Mouse (Mus musculus): ENCODE results near the gene Gsk3a. TPM values are rescaled to one million over a fixed set of nuclear protein-coding genes. Genes with fewer than 3 reads are reported as not detected.

The Gsk3a gene
- polyA plus RNA-seq (2016; fragmentation: Nextera tagmentation; extraction: Ambion mirVana): 16.9 and 19.4 TPM in 2 replicates

- peak; percentile 86 for ATAC-seq (ENCODE audit: insufficient number of reproducible peaks, insufficient read depth, low FRiP score, low TSS enrichment, low read depth)
- Histone ChIP-seq H3K4me2 (peak within 1 kb of the TSS; percentile 77), H3K4me3 (replicated peaks) (peak within 1 kb of the TSS; percentile 96), H3K36me3 (peaks cover 47% of the 10 kb centered on the region), H3K27me3 (no peaks in the 10 kb centered on the region), H3K9me3 (no peaks in the 10 kb centered on the region), H3K9ac (replicated peaks) (peak within 1 kb of the TSS; percentile 98), H3K27ac (peak within 1 kb of the TSS; percentile 82), H3K4me1 (replicated peaks) (peaks cover 40% of the 10 kb centered on the region)
- WGBS: under 1% methylated on average over 71 of the region's 76 CpGs
These were observed at the start of gene Gsk3a for GRCm38 (mm10) chr7:25237249-25238014. Gene Gsk3a (minus strand): TSS chr7:25237851.

GRCm38 (mm10) chr7:25286989-25287388 lies 49.3 kb upstream of the Gsk3a start:
- Histone ChIP-seq H3K36me3 (peaks cover 74% of the 10 kb centered on the region), H3K4me2 (no peak overlapping the region), H3K27ac (no peak overlapping the region), H3K27me3 (no peaks in the 10 kb centered on the region), H3K4me3 (replicated peaks) (no peak overlapping the region), H3K4me1 (replicated peaks) (peaks cover 21% of the 10 kb centered on the region), H3K9ac (replicated peaks) (no peak overlapping the region), H3K9me3 (peaks cover 10% of the 10 kb centered on the region; the same call in 1 of the 2 replicates)
- WGBS: 82% methylated on average over 8 of the region's 8 CpGs
- ATAC-seq (ENCODE audit: insufficient number of reproducible peaks, insufficient read depth, low FRiP score, low TSS enrichment, low read depth): no peak

- WGBS: 92% methylated on average over 20 of the region's 20 CpGs
- peaks cover 61% of the 10 kb centered on the region for H3K36me3 ChIP-seq
- H3K4me3 ChIP-seq (replicated peaks): no peak overlapping the region
- H3K27ac ChIP-seq: no peak overlapping the region
- H3K9me3 ChIP-seq: peaks cover 10% of the 10 kb centered on the region; the same call in 1 of the 2 replicates
- no peaks in the 10 kb centered on the region for H3K27me3 ChIP-seq
- no peak overlapping the region for H3K9ac ChIP-seq (replicated peaks)
- H3K4me2 ChIP-seq: no peak overlapping the region
- ATAC-seq (ENCODE audit: insufficient number of reproducible peaks, insufficient read depth, low FRiP score, low TSS enrichment, low read depth): no peak
- peaks cover 32% of the 10 kb centered on the region for H3K4me1 ChIP-seq (replicated peaks)
These were observed 48.0 kb upstream of the Gsk3a start for GRCm38 (mm10) chr7:25285511-25286238.

- peak overlapping the region; percentile 78; the same call in 1 of the 2 replicates for H3K4me3 ChIP-seq (replicated peaks)
- peak overlapping the region; percentile 81; the same call in 1 of the 2 replicates for H3K9ac ChIP-seq (replicated peaks)
- H3K27ac ChIP-seq: 0 out of 2 replicates have a peak overlapping the region, but pooled peaks have one; percentile 41
- H3K36me3 ChIP-seq: peaks cover 51% of the 10 kb centered on the region
- WGBS: 81% methylated on average over 5 of the region's 5 CpGs
- no peaks in the 10 kb centered on the region for H3K27me3 ChIP-seq
- no peak for ATAC-seq (ENCODE audit: insufficient number of reproducible peaks, insufficient read depth, low FRiP score, low TSS enrichment, low read depth)
- H3K4me2 ChIP-seq: peak overlapping the region; percentile 98
- peaks cover 40% of the 10 kb centered on the region for H3K4me1 ChIP-seq (replicated peaks)
- H3K9me3 ChIP-seq: peaks cover 6% of the 10 kb centered on the region; the same call in 1 of the 2 replicates
These were observed 47.1 kb upstream of the Gsk3a start for GRCm38 (mm10) chr7:25284766-25285165.

- H3K27me3 ChIP-seq: no peaks in the 10 kb centered on the region
- H3K27ac ChIP-seq: peak overlapping the region; percentile 100; the same call in 1 of the 2 replicates
- WGBS: 56% methylated on average over 2 of the region's 2 CpGs
- peaks cover 46% of the 10 kb centered on the region for H3K36me3 ChIP-seq
- H3K4me3 ChIP-seq (replicated peaks): peak overlapping the region; percentile 78
- peak overlapping the region; percentile 98 for H3K4me2 ChIP-seq
- ATAC-seq (ENCODE audit: insufficient number of reproducible peaks, insufficient read depth, low FRiP score, low TSS enrichment, low read depth): no peak
- peaks cover 45% of the 10 kb centered on the region for H3K4me1 ChIP-seq (replicated peaks)
- peak overlapping the region; percentile 81 for H3K9ac ChIP-seq (replicated peaks)
- H3K9me3 ChIP-seq: peaks cover 4% of the 10 kb centered on the region; the same call in 1 of the 2 replicates
These were observed 46.5 kb upstream of the Gsk3a start for GRCm38 (mm10) chr7:25284171-25284570.

GRCm38 (mm10) chr7:25283637-25284036 lies 46.0 kb upstream of the Gsk3a start:
- peak overlapping the region; percentile 100 for H3K27ac ChIP-seq
- peaks cover 45% of the 10 kb centered on the region for H3K4me1 ChIP-seq (replicated peaks)
- no peak for ATAC-seq (ENCODE audit: insufficient number of reproducible peaks, insufficient read depth, low FRiP score, low TSS enrichment, low read depth)

GRCm38 (mm10) chr7:25282731-25283211 lies 45.1 kb upstream of the Gsk3a start:
- peak overlapping the region; percentile 81 for H3K9ac ChIP-seq (replicated peaks)
- peaks cover 48% of the 10 kb centered on the region for H3K4me1 ChIP-seq (replicated peaks)
- WGBS: 1% methylated on average over 24 of the region's 36 CpGs
- H3K36me3 ChIP-seq: peaks cover 32% of the 10 kb centered on the region
- H3K27ac ChIP-seq: peak overlapping the region; percentile 100
- no peaks in the 10 kb centered on the region for H3K9me3 ChIP-seq
- peak overlapping the region; percentile 98 for H3K4me2 ChIP-seq
- H3K27me3 ChIP-seq: no peaks in the 10 kb centered on the region
- H3K4me3 ChIP-seq (replicated peaks): peak overlapping the region; percentile 78
- no peak for ATAC-seq (ENCODE audit: insufficient number of reproducible peaks, insufficient read depth, low FRiP score, low TSS enrichment, low read depth)

More at GRCm38 (mm10) chr7:25283637-25284036, 46.0 kb upstream of the Gsk3a start:
- Histone ChIP-seq H3K4me3 (replicated peaks) (peak overlapping the region; percentile 78), H3K27me3 (no peaks in the 10 kb centered on the region), H3K36me3 (peaks cover 40% of the 10 kb centered on the region), H3K4me2 (peak overlapping the region; percentile 98), H3K9ac (replicated peaks) (peak overlapping the region; percentile 81), H3K9me3 (no peaks in the 10 kb centered on the region)
- 12% methylated on average over 5 of the region's 5 CpGs for WGBS

GRCm38 (mm10) chr7:25281734-25282601 lies 44.3 kb upstream of the Gsk3a start:
- Histone ChIP-seq H3K9ac (replicated peaks) (peak overlapping the region; percentile 81), H3K36me3 (peaks cover 23% of the 10 kb centered on the region), H3K27ac (peak overlapping the region; percentile 100), H3K4me1 (replicated peaks) (peaks cover 56% of the 10 kb centered on the region), H3K4me2 (peak overlapping the region; percentile 98), H3K9me3 (no peaks in the 10 kb centered on the region), H3K27me3 (no peaks in the 10 kb centered on the region), H3K4me3 (replicated peaks) (peak overlapping the region; percentile 78)
- peak; percentile 64 for ATAC-seq (ENCODE audit: insufficient number of reproducible peaks, insufficient read depth, low FRiP score, low TSS enrichment, low read depth)
- 2% methylated on average over 56 of the region's 108 CpGs for WGBS

- peak overlapping the region; percentile 78 for H3K4me3 ChIP-seq (replicated peaks)
- peak overlapping the region; percentile 28; the same call in 1 of the 2 replicates for H3K9ac ChIP-seq (replicated peaks)
- H3K4me2 ChIP-seq: peak overlapping the region; percentile 98
- peaks cover 16% of the 10 kb centered on the region for H3K36me3 ChIP-seq
- H3K27ac ChIP-seq: peak overlapping the region; percentile 100
- H3K4me1 ChIP-seq (replicated peaks): peaks cover 60% of the 10 kb centered on the region
- no peaks in the 10 kb centered on the region for H3K9me3 ChIP-seq
- peak; percentile 0; the same call in 1 of the 2 replicates for ATAC-seq (ENCODE audit: insufficient number of reproducible peaks, insufficient read depth, low FRiP score, low TSS enrichment, low read depth)
- H3K27me3 ChIP-seq: no peaks in the 10 kb centered on the region
- 23% methylated on average over 12 of the region's 12 CpGs for WGBS
These were observed 43.6 kb upstream of the Gsk3a start for GRCm38 (mm10) chr7:25281166-25281733.

Data from limb, embryonic 12.5 days (tissue).